Mouse (Mus musculus): ENCODE data around the gene Pfkfb2. TPM values are rescaled to one million over a fixed set of nuclear protein-coding genes. Genes with fewer than 3 reads are reported as not detected.

Gene Pfkfb2
- polyA plus RNA-seq, 1 experiment from 2014 or later = 4.6 TPM

DNA sequence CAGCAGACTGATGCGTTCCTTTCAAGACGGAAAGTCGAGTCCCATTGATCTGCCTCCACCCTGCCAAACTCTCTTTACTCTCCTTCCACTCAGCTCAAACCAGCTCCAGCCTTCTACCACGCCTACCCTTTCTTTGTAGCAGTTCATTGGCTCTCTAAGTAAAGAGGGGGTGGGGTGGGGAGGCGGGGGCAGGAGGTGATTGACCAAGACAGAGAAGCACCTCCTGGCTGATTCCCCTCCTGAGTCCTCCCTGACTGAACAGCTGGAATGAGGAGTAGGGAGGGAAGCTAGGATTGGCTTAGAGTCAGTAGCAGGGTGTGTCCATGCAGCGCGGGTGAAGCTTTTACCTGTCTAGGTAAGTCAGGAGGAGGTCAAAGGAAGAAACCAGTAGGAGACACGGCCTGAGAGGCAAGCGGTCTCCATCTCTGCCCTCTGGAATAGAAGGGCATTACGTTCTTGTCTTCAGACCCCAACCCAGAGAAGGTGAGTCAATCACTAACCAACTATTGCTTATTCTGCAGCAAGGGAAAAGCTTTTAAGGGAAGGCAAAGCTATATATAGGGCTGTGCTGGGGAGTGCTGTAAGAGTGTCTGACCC is 2.8 kb upstream of the Pfkfb2 start, which contains the start of gene AA986860:
TSS of gene AA986860 (plus strand) at position 236 of the 597 bp plus-strand sequence.
- Histone ChIP-seq H3K9me3 (ENCODE audit: control insufficient read depth, low read length) (no peaks in the 10 kb centered on the region), H3K27me3 (ENCODE audit: control insufficient read depth, insufficient read depth, low read length) (no peaks in the 10 kb centered on the region), H3K4me1 (replicated peaks; ENCODE audit: control insufficient read depth, insufficient read depth) (no peaks in the 10 kb centered on the region), H3K4me2 (replicated peaks; ENCODE audit: low read depth) (peak within 1 kb of the TSS; percentile 49), H3K36me3 (ENCODE audit: control insufficient read depth, insufficient read depth, low read length) (no peaks in the 10 kb centered on the region), H3K4me3 (ENCODE audit: low read depth, low read length) (peak within 1 kb of the TSS; percentile 27), H3K27ac (replicated peaks) (peak within 1 kb of the TSS; percentile 93), H3K9ac (ENCODE audit: low read length) (no peak within 1 kb of the TSS)
- WGBS = 7% methylated on average over 10 of the region's 10 CpGs
- DNase-seq (ENCODE audit: low spot score) (peak; percentile 89), ATAC-seq (ENCODE audit: low FRiP score, low TSS enrichment) (peak; percentile 83)
- TF ChIP-seq EP300 (optimal IDR thresholded peaks at IDR 0.05) (no peak), CTCF (IDR thresholded peaks at IDR 0.05; ENCODE audit: low read depth) (no peak)

DNA sequence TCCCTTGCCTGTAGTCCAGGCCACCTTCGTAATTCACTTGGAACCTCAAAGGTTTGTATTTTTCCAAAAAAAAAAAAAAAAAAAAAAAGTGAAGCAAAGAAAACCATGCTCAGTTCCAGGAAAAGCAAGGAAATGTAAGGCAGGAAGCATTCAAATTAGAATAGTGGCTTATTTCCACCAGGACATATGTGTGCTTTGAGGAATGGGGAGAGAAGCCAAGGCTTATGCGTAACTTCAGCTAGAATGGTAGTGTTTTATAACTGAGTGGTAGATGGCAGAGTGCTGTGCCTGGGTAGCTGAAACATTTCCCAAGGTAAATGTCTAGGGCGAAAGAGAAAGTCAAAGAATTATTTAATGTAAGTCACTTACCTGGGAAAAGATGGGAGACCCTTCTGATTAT is 345 bp downstream of the Pfkfb2 start:
- 91% methylated on average over 3 of the region's 3 CpGs for WGBS
- no peaks in the 10 kb centered on the region for H3K9me3 ChIP-seq (ENCODE audit: control insufficient read depth, low read length)
- H3K4me2 ChIP-seq (replicated peaks; ENCODE audit: low read depth) = no peak overlapping the region
- H3K4me1 ChIP-seq (replicated peaks; ENCODE audit: control insufficient read depth, insufficient read depth) = no peaks in the 10 kb centered on the region
- no peaks in the 10 kb centered on the region for H3K27me3 ChIP-seq (ENCODE audit: control insufficient read depth, insufficient read depth, low read length)
- H3K36me3 ChIP-seq (ENCODE audit: control insufficient read depth, insufficient read depth, low read length) = no peaks in the 10 kb centered on the region
- DNase-seq (ENCODE audit: low spot score) (no peak), ATAC-seq (ENCODE audit: low FRiP score, low TSS enrichment) (no peak)
- no peak overlapping the region for H3K9ac ChIP-seq (ENCODE audit: low read length)
- no peak overlapping the region for H3K27ac ChIP-seq (replicated peaks)
- TF ChIP-seq CTCF (IDR thresholded peaks at IDR 0.05; ENCODE audit: low read depth) (no peak), EP300 (optimal IDR thresholded peaks at IDR 0.05) (no peak)
- H3K4me3 ChIP-seq (ENCODE audit: low read depth, low read length) = no peak overlapping the region

DNA sequence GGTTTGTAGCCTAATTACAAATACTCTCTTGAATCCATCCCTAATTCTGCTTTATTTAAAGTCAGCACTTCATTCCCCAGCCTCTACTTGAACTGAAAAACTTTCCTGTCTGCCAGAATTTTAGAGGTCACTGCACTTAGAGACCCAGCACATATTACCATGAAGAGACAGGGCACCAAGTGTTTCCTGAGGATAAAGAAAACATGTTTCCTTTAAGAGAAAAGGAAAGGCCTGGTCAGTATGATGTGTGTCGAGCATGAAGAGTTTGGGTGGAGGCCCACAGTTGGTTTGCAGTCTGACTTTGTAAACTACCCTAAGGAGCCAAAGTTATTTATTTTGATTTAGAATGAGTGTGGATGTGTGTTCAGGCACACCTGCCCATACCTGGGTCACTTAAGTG is 983 bp downstream of the Pfkfb2 start:
- no peaks in the 10 kb centered on the region for H3K4me1 ChIP-seq (replicated peaks; ENCODE audit: control insufficient read depth, insufficient read depth)
- no peaks in the 10 kb centered on the region for H3K9me3 ChIP-seq (ENCODE audit: control insufficient read depth, low read length)
- no peak overlapping the region for H3K27ac ChIP-seq (replicated peaks)
- H3K27me3 ChIP-seq (ENCODE audit: control insufficient read depth, insufficient read depth, low read length) = no peaks in the 10 kb centered on the region
- WGBS = 50% methylated on average over 1 of the region's 1 CpGs
- H3K36me3 ChIP-seq (ENCODE audit: control insufficient read depth, insufficient read depth, low read length) = no peaks in the 10 kb centered on the region
- ATAC-seq (ENCODE audit: low FRiP score, low TSS enrichment) (no peak), DNase-seq (ENCODE audit: low spot score) (no peak)
- H3K4me2 ChIP-seq (replicated peaks; ENCODE audit: low read depth) = no peak overlapping the region
- no peak for TF ChIP-seq EP300 (optimal IDR thresholded peaks at IDR 0.05)
- TF ChIP-seq CTCF (IDR thresholded peaks at IDR 0.05; ENCODE audit: low read depth) = no peak
- no peak overlapping the region for H3K9ac ChIP-seq (ENCODE audit: low read length)
- no peak overlapping the region for H3K4me3 ChIP-seq (ENCODE audit: low read depth, low read length)

DNA sequence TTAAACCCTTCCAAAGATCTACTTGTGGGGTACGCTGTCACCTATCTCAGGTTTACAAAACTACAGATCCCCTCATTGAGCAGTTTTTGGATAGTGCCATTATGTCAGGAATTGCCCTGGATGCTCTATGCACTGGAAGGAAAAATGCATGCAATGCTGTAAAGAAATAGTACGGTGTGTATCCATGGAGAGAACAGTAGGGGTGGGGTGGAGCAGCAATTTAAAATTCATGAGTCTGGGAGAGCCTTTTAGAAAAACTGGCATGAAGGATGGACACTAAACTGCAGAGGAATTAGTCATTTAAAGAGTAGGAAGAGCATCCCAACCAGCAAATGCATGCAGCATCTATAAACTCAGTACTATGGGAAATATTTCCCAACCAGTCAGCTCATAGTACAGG is 2.7 kb downstream of the Pfkfb2 start:
- Histone ChIP-seq H3K27me3 (ENCODE audit: control insufficient read depth, insufficient read depth, low read length) (no peaks in the 10 kb centered on the region), H3K4me2 (replicated peaks; ENCODE audit: low read depth) (no peak overlapping the region), H3K36me3 (ENCODE audit: control insufficient read depth, insufficient read depth, low read length) (no peaks in the 10 kb centered on the region), H3K9ac (ENCODE audit: low read length) (no peak overlapping the region), H3K27ac (replicated peaks) (no peak overlapping the region), H3K4me3 (ENCODE audit: low read depth, low read length) (no peak overlapping the region), H3K4me1 (replicated peaks; ENCODE audit: control insufficient read depth, insufficient read depth) (no peaks in the 10 kb centered on the region), H3K9me3 (ENCODE audit: control insufficient read depth, low read length) (no peaks in the 10 kb centered on the region)
- WGBS = 88% methylated on average over 2 of the region's 2 CpGs
- TF ChIP-seq CTCF (IDR thresholded peaks at IDR 0.05; ENCODE audit: low read depth) (no peak), EP300 (optimal IDR thresholded peaks at IDR 0.05) (no peak)
- ATAC-seq (ENCODE audit: low FRiP score, low TSS enrichment) (no peak), DNase-seq (ENCODE audit: low spot score) (no peak)

DNA sequence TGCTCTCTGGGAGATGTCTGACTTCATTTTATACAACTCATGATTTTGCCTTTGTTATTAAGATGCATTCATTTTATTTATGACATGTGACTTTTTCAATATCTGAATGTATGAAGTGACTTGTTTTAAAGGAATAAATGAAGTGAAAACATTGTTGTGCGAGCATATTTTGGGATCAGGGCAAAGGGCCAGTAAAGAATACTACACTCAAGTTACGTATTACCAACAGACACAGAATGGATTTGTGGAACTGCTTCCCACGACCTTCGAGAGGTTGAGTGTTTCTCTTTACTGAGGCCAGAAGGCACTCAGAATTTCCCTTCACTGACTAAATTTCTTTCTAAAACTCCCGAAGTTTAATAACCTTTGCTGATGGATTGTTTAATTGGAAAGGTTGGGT is 4.8 kb downstream of the Pfkfb2 start:
- DNase-seq (ENCODE audit: low spot score) (no peak), ATAC-seq (ENCODE audit: low FRiP score, low TSS enrichment) (no peak)
- Histone ChIP-seq H3K9me3 (ENCODE audit: control insufficient read depth, low read length) (no peaks in the 10 kb centered on the region), H3K4me2 (replicated peaks; ENCODE audit: low read depth) (no peak overlapping the region), H3K36me3 (ENCODE audit: control insufficient read depth, insufficient read depth, low read length) (no peaks in the 10 kb centered on the region), H3K4me1 (replicated peaks; ENCODE audit: control insufficient read depth, insufficient read depth) (no peaks in the 10 kb centered on the region), H3K9ac (ENCODE audit: low read length) (no peak overlapping the region), H3K27me3 (ENCODE audit: control insufficient read depth, insufficient read depth, low read length) (no peaks in the 10 kb centered on the region), H3K4me3 (ENCODE audit: low read depth, low read length) (no peak overlapping the region), H3K27ac (replicated peaks) (no peak overlapping the region)
- TF ChIP-seq EP300 (optimal IDR thresholded peaks at IDR 0.05) = no peak
- WGBS = 79% methylated on average over 5 of the region's 5 CpGs

DNA sequence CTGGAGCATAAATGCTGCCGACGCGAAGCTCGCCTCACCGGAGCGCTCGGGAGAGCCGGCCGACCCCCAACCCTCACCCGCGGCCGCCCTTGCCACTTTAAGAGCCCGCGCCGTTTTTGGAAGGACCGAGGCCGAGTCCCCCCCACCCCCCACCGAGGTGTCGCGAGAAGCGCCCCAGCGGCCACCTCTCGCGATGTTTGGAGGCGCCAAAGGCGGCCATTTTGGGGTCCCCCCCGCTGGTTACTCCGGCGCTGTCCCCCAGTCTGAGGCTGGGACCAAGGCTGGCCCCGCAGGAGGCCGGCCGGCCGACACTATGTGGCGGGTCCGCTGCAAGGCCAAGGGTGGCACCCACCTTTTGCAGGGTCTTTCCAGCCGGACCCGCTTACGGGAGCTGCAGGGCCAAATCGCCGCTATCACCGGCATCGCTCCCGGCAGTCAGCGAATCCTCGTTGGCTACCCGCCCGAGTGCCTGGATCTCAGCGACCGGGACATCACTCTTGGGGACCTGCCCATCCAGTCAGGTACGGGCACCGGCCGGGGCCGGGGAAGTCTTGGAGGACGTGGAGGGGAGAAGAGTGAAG is 11.7 kb downstream of the Pfkfb2 start, which contains the start of gene Yod1:
TSS of gene Yod1 (plus strand) at position 37 of the 581 bp plus-strand sequence.
- Histone ChIP-seq H3K4me1 (replicated peaks; ENCODE audit: control insufficient read depth, insufficient read depth) (no peaks in the 10 kb centered on the region; the same call in 1 of the 2 replicates), H3K27ac (replicated peaks) (peak within 1 kb of the TSS; percentile 92), H3K36me3 (ENCODE audit: control insufficient read depth, insufficient read depth, low read length) (no peaks in the 10 kb centered on the region), H3K27me3 (ENCODE audit: control insufficient read depth, insufficient read depth, low read length) (no peaks in the 10 kb centered on the region), H3K4me2 (replicated peaks; ENCODE audit: low read depth) (peak within 1 kb of the TSS; percentile 99), H3K9me3 (ENCODE audit: control insufficient read depth, low read length) (no peaks in the 10 kb centered on the region), H3K9ac (ENCODE audit: low read length) (peak within 1 kb of the TSS; percentile 98), H3K4me3 (ENCODE audit: low read depth, low read length) (peak within 1 kb of the TSS; percentile 99)
- peak; percentile 95 for DNase-seq (ENCODE audit: low spot score)
- TF ChIP-seq CTCF (IDR thresholded peaks at IDR 0.05; ENCODE audit: low read depth) (no peak), EP300 (optimal IDR thresholded peaks at IDR 0.05) (peak; percentile 100)
- under 1% methylated on average over 54 of the region's 54 CpGs for WGBS
- peak; percentile 79 for ATAC-seq (ENCODE audit: low FRiP score, low TSS enrichment)

Data from stomach, postnatal 0 days (tissue).